Mouse (Mus musculus) cerebellum, adult 2 months (tissue): Measurements from ENCODE around the gene Ube2g1. TPM values are rescaled to one million over a fixed set of nuclear protein-coding genes. Genes with fewer than 3 reads are reported as not detected.
A peak's percentile ranks its signal among the peaks of the same experiment; 100 is the strongest.

ENCODE experiments used
- DNase-seq, 2 experiments: peaks; one replicate each; pipeline ENCODE4 v3.0.0; 2021
- H3K27ac ChIP-seq: fragments of 200-500 bp; 2 replicates; pipeline ENCODE4 v1.5.1; 2012; ENCODE audit warnings: low read length, control low read depth, inconsistent platforms; ENCODE audit not compliant: insufficient read depth
- H3K27me3 ChIP-seq: fragments of 200-500 bp; 2 replicates; pipeline ENCODE4 v1.6.1; 2012; ENCODE audit warnings: inconsistent platforms, mild to moderate bottlenecking, low read length, moderate library complexity; ENCODE audit not compliant: control insufficient read depth, insufficient read depth
- H3K4me1 ChIP-seq: fragments of 200-500 bp; 2 replicates; pipeline ENCODE4 v1.6.1; 2011; ENCODE audit warnings: low read length; ENCODE audit not compliant: control insufficient read depth, insufficient read depth
- H3K4me3 ChIP-seq: fragments of 200-500 bp; replicated peaks from 2 replicates; pipeline ENCODE3; 2011; ENCODE audit warnings: mild to moderate bottlenecking, low read depth, low read length, control low read depth; ENCODE audit not compliant: insufficient read depth
- CTCF ChIP-seq: fragments of 200-500 bp; IDR thresholded peaks from 2 replicates; pipeline ENCODE4 v1.5.1; 2011; ENCODE audit warnings: low read depth, mild to moderate bottlenecking, control low read depth, low read length, moderate library complexity, borderline replicate concordance; ENCODE audit not compliant: insufficient read depth
- POLR2A ChIP-seq: fragments of 200-500 bp; IDR thresholded peaks from 2 replicates; pipeline ENCODE4 v1.6.1; 2011; ENCODE audit warnings: low read length, control low read depth, borderline replicate concordance; ENCODE audit not compliant: insufficient read depth
- WGBS: fragments of 180-500 bp; shearing (Covaris S2); methylation state at CpG from one replicate; pipeline ENCODE4 v1.1.7; 2018; 5-methylcytosine and 5-hydroxymethylcytosine counted together
- polyA plus RNA-seq: library from polyadenylated mRNA; depleted of rRNA; stranded (reverse); fragments of >200 nt; gene quantifications from 2 replicates; pipeline ENCODE4 v1.2.3, GENCODE M21; 2012

The Ube2g1 gene
- polyA plus RNA-seq, 1 experiment: 41.3 TPM

DNA sequence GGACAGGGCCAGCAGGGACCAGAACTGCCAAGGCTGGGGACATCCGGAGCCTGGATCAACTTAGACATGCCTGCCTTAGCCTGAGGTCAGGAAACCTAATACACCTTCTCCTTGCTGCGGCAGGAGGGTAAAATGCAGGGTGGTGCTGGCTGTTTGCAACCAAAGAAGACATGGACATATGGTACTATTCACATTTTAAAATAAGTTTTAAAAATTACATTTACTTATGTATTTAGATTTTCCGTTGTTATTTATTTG lies 24.7 kb upstream of the Ube2g1 start:
- no peak overlapping the region for H3K4me3 ChIP-seq
- WGBS: 58% methylated on average over 3 of the region's 3 CpGs
- TF ChIP-seq POLR2A (no peak), CTCF (no peak)
- no peak for DNase-seq
- peaks cover 11% of the 10 kb centered on the region for H3K4me1 ChIP-seq
- H3K27me3 ChIP-seq: no peaks in the 10 kb centered on the region
- no peak overlapping the region for H3K27ac ChIP-seq

DNA sequence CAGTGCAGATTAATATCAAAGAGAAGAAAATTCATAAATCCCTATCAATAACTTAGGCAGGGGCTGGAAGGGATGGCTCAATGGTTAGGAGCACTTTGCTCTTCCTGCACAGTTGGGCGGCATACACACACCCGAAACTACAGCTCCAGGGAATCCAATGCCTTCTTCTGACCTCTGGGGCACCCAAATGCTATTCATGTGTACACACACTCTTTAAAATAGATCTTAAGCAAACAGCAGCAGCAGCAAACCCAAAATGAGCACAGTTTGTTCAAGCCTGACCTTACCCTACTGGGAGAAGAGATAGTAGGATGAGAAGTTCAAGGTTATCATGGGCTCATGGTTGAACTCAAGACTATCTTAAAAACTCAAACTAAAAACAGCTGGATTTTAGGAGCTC lies 24.0 kb upstream of the Ube2g1 start:
- no peak for DNase-seq
- Histone ChIP-seq H3K4me1 (peaks cover 11% of the 10 kb centered on the region), H3K4me3 (no peak overlapping the region), H3K27ac (no peak overlapping the region), H3K27me3 (no peaks in the 10 kb centered on the region)
- TF ChIP-seq POLR2A: no peak
- TF ChIP-seq CTCF: no peak
- WGBS: 98% methylated on average over 2 of the region's 2 CpGs

DNA sequence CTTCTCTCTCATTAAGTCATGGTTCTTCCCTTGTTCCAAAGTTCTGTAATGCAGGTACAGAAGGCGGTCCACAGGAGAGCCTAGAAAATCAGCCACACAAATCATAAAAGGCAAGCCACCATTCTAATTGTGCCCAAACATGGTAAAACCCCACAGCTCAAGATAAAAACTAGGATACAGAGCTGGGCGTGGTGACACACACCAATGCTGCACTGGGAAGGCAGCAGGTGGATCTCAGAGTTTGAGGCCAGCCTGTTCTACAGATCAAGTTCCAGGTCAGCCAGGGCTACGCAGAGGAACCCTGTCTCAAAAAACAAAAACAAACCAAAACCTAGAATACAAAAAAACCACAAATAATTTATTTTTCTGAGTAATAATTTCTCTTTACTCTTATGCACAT lies 20.5 kb upstream of the Ube2g1 start:
- H3K4me3 ChIP-seq: no peak overlapping the region
- H3K27me3 ChIP-seq: no peaks in the 10 kb centered on the region
- no peak for DNase-seq
- no peak for TF ChIP-seq CTCF
- 89% methylated on average over 3 of the region's 3 CpGs for WGBS
- no peak overlapping the region for H3K27ac ChIP-seq
- H3K4me1 ChIP-seq: peaks cover 8% of the 10 kb centered on the region

DNA sequence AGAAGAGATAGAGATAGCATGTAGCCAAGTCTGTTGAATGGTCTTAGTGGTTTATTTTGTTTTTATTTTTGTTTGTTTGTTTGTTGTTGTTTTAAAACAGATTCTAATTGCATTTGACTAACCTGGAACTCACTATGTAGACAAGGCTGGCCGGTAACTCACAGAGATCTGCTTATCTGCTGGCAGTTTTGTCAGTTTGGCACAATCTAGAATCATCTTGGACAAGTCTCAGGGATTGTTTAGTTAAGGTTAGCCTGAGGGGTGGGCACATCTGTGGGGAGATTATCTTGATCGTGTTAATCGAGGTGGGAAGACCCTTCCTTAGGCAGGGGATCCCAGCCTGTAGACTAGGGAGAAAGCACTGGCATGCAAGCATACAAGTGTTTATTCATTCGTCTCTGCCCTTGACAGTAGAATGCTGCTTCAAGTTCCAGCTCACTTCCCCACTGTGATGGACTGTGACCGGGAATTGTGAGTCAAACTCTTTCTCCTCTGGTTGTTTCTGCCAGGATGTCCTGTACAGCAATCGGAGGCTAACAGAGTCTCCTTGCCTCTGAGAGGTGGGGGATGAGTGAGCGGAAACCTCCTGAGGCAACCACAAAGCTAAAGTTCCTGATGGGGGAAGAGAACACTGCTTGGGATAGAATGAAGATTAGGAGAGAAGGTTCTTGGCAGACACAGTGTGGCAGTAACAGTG lies 19.4 kb upstream of the Ube2g1 start:
- DNase-seq: no peak
- Histone ChIP-seq H3K4me1 (no peaks in the 10 kb centered on the region), H3K4me3 (no peak overlapping the region), H3K27ac (no peak overlapping the region), H3K27me3 (no peaks in the 10 kb centered on the region)
- no peak for TF ChIP-seq CTCF
- TF ChIP-seq POLR2A: no peak
- 53% methylated on average over 7 of the region's 7 CpGs for whole genome bisulfite sequencing

DNA sequence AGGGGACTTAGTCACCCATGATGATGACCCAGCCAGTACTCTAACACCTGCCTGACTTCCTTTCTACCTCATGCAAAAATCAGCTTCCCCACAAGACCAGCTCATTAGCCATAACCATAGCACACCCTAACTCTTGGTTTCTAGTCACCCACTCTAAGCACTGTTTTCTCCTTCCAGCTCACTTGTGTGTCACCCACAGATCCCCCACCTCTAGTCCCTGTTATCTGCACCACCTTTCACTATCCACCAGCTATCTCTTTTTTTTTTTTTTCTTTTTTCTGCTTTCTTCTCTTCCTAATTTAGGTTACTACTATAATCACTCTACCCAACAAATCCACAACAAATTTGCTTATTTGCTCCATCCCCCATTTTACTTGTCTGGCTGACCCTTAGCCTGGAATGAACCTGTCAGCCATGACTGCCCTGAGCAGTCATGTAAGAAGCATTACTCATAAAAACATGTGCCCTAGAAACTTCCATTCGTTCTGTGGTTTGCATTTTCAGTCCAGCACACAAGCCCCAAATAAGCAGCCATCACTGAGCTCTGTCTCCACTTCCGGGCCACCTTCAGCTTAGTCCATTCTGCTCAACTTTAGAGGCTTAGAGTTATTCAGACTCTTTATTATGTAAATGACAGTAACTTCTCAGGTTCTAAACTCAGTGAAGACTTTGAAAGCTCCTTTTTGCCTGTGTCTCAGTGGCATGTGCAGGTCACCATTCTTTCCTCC lies 11.9 kb upstream of the Ube2g1 start:
- no peaks in the 10 kb centered on the region for H3K4me1 ChIP-seq
- TF ChIP-seq POLR2A: no peak
- no peak for TF ChIP-seq CTCF
- H3K27me3 ChIP-seq: no peaks in the 10 kb centered on the region
- no peak for DNase-seq
- no peak overlapping the region for H3K27ac ChIP-seq
- WGBS: 69% methylated on average over 2 of the region's 2 CpGs
- no peak overlapping the region for H3K4me3 ChIP-seq

DNA sequence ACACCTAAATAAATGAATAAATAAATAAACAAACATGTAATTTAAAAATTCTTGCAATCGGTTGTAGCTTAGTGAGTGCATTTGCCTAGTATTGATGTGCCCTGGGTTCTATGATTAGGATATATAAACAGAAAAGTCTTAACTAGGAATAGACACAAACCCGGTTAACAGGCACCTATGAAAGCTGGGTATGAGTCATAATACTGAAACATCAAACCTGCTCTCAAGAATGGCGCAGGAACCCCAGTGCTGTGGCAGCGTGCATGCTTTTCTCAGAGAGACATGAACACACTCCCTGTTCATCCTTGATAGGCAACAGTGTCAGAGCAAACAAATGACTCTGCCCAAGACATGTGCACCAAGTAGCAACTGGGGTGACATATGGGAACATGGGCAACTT lies 9.3 kb upstream of the Ube2g1 start:
- WGBS: 94% methylated on average over 4 of the region's 4 CpGs
- no peaks in the 10 kb centered on the region for H3K27me3 ChIP-seq

DNA sequence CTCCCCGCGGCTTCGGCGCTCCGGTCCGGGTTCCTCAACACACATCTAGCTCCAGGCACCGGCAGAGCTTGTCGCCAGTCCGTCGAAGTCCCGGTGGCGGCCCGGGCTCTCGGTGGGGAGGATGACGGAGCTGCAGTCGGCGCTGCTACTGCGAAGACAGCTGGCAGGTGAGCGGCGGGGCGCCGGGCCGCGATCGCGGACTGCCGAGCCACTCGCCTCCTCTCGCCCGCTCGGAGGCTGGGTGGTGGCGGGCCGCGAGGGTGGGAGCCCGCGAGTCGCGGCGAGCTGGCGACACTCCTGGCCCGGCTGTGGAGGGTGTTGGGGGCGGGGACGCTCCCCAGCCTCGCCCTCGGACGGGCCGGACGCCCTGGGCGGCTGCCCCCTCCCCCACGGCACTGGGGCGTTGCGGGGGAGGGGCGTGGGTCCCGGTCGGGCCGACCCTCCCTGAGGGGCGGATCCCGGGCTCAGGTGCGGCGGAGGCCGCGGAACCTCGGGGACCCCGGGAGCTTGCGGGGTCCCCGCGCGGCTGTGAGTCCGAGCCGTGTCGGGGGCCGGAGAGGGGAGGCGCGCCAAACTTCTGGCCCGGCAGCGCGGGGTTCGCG lies 487 bp downstream of the Ube2g1 start:
- Histone ChIP-seq H3K4me1 (peaks cover 4% of the 10 kb centered on the region; the same call in 1 of the 2 replicates), H3K27me3 (no peaks in the 10 kb centered on the region), H3K27ac (peak overlapping the region; percentile 57), H3K4me3 (peak overlapping the region; percentile 66)
- TF ChIP-seq POLR2A (no peak), CTCF (no peak)
- WGBS: 1% methylated on average over 77 of the region's 79 CpGs
- DNase-seq: peak in 1 of 2 experiments; percentile 67

More for the DNA sequence above, 9.3 kb upstream of the Ube2g1 start:
- TF ChIP-seq POLR2A (no peak), CTCF (no peak)
- H3K4me3 ChIP-seq: no peak overlapping the region
- H3K4me1 ChIP-seq: no peaks in the 10 kb centered on the region
- H3K27ac ChIP-seq: no peak overlapping the region
- DNase-seq: no peak
